Mouse (Mus musculus): ENCODE results near the gene Shisal2a.
"Not testable (repeated sequence)": the region's sequence is repeated elsewhere in the genome, so short reads cannot be mapped to it uniquely, and the experiment has no call there.

The Shisal2a gene

GRCm38 (mm10) chr4:108371421-108371820 lies 11.7 kb downstream of the Shisal2a start:
- DNase-seq, result no peak

- no peak for DNase-seq
Observed at GRCm38 (mm10) chr4:108370409-108370808, 12.7 kb downstream of the Shisal2a start.

- peak; percentile 70 to 73 for DNase-seq
Observed at GRCm38 (mm10) chr4:108369254-108369653, 13.9 kb downstream of the Shisal2a start.

GRCm38 (mm10) chr4:108364111-108364476 lies 19.1 kb downstream of the Shisal2a start:
- DNase-seq, result no peak

GRCm38 (mm10) chr4:108363355-108364110 lies 19.6 kb downstream of the Shisal2a start:
- no peak for DNase-seq

- DNase-seq, result peak; percentile 45 to 53
Observed at GRCm38 (mm10) chr4:108362321-108363261, 20.6 kb downstream of the Shisal2a start.

GRCm38 (mm10) chr4:108360136-108361055 lies 22.8 kb downstream of the Shisal2a start:
- no peak for DNase-seq

- DNase-seq, result no peak
Observed at GRCm38 (mm10) chr4:108358498-108358897, 24.7 kb downstream of the Shisal2a start.

- DNase-seq, result peak; percentile 39 to 44
Observed at GRCm38 (mm10) chr4:108357458-108357857, 25.7 kb downstream of the Shisal2a start.

- DNase-seq, result not testable (repeated sequence)
Observed at GRCm38 (mm10) chr4:108353591-108353990, 29.6 kb downstream of the Shisal2a start.

- DNase-seq, result no peak
Observed at GRCm38 (mm10) chr4:108350819-108351218, 32.3 kb downstream of the Shisal2a start.

GRCm38 (mm10) chr4:108349836-108350547 lies 33.2 kb downstream of the Shisal2a start:
- DNase-seq, result no peak

- no peak for DNase-seq
Observed at GRCm38 (mm10) chr4:108349064-108349463, 34.1 kb downstream of the Shisal2a start.

GRCm38 (mm10) chr4:108348256-108348875 lies 34.8 kb downstream of the Shisal2a start:
- DNase-seq, result no peak

- DNase-seq, result no peak
Observed at GRCm38 (mm10) chr4:108347111-108347510, 36.0 kb downstream of the Shisal2a start.

GRCm38 (mm10) chr4:108345826-108346225 lies 37.3 kb downstream of the Shisal2a start:
- no peak for DNase-seq

- DNase-seq, result no peak
Observed at GRCm38 (mm10) chr4:108344631-108345083, 38.5 kb downstream of the Shisal2a start.

- DNase-seq, result peak in 1 of 2 experiments; percentile 50
Observed at GRCm38 (mm10) chr4:108339277-108339690, 43.9 kb downstream of the Shisal2a start.

GRCm38 (mm10) chr4:108338811-108339210 lies 44.3 kb downstream of the Shisal2a start:
- no peak for DNase-seq

- no peak for DNase-seq
Observed at GRCm38 (mm10) chr4:108338321-108338733, 44.8 kb downstream of the Shisal2a start.

GRCm38 (mm10) chr4:108337817-108338216 lies 45.3 kb downstream of the Shisal2a start:
- no peak for DNase-seq
